Mouse (Mus musculus) MN1 (cell line): ENCODE results near the gene Pum2.

Experiments
- DNase-seq: peaks from one replicate; pipeline ENCODE4 v3.0.0-alpha.2; 2016; ENCODE audit warnings: low spot score

The Pum2 gene

GRCm38 (mm10) chr12:8797936-8798335 is 124.0 kb downstream of the Pum2 start:
- DNase-seq, result no peak

GRCm38 (mm10) chr12:8798486-8799020 is 124.6 kb downstream of the Pum2 start:
- no peak for DNase-seq
